Mouse (Mus musculus) ES-E14 (cell line): ENCODE measurements around the gene Scnn1g. TPM values are rescaled to one million over a fixed set of nuclear protein-coding genes. Genes with fewer than 3 reads are reported as not detected.

ENCODE experiments used
- DNase-seq: peaks from one replicate; pipeline ENCODE4 v3.0.0-alpha.2; 2013; ENCODE audit warnings: low read depth, low spot score
- H3K27ac ChIP-seq: 2 replicates; pipeline ENCODE4 v1.5.1; 2012; ENCODE audit warnings: low read depth, mild to moderate bottlenecking, low read length, moderate library complexity, mixed read lengths; ENCODE audit not compliant: poor library complexity, insufficient read depth, severe bottlenecking
- H3K36me3 ChIP-seq: 2 replicates; pipeline ENCODE4 v1.6.1; 2012; ENCODE audit warnings: mild to moderate bottlenecking, low read length, moderate library complexity, mixed read lengths; ENCODE audit not compliant: control insufficient read depth, poor library complexity, insufficient read depth, severe bottlenecking
- H3K4me1 ChIP-seq, 2 experiments: fragments of 150-350 bp in 1 of 2; sonication (generic) in 1 of 2; 2 replicates each; pipeline ENCODE4 v1.6.1; 2012; ENCODE audit warnings: low read length in 2 of 2, mild to moderate bottlenecking in 1 of 2, mixed read lengths in 1 of 2; ENCODE audit not compliant: control insufficient read depth in 2 of 2, insufficient read depth in 2 of 2, poor library complexity in 1 of 2
- H3K4me3 ChIP-seq, 2 experiments: fragments of 150-350 bp in 1 of 2; sonication (generic) in 1 of 2; 2 replicates each; pipeline ENCODE4 v1.5.1; 2012; ENCODE audit warnings: low read length in 2 of 2, low read depth in 1 of 2, mild to moderate bottlenecking in 1 of 2, mixed read lengths in 1 of 2; ENCODE audit not compliant: insufficient read depth in 1 of 2, poor library complexity in 1 of 2, severe bottlenecking in 1 of 2
- H3K9ac ChIP-seq: 2 replicates; pipeline ENCODE4 v1.6.1; 2012; ENCODE audit warnings: low read depth, mild to moderate bottlenecking, low read length, mixed read lengths; ENCODE audit not compliant: poor library complexity, insufficient read depth, severe bottlenecking
- H3K9me3 ChIP-seq: fragments of 150-350 bp; sonication (generic); 2 replicates; pipeline ENCODE4 v1.6.1; 2012; ENCODE audit warnings: low read depth, mild to moderate bottlenecking, low read length; ENCODE audit not compliant: control insufficient read depth, insufficient read depth
- CHD2 ChIP-seq: IDR thresholded peaks from 2 replicates; pipeline ENCODE4 v1.6.1; 2014; ENCODE audit warnings: mild to moderate bottlenecking, low read depth, low read length, inconsistent platforms
- HCFC1 ChIP-seq: IDR thresholded peaks from 2 replicates; pipeline ENCODE4 v1.6.1; 2012; ENCODE audit warnings: low read length, inconsistent platforms, borderline replicate concordance; ENCODE audit not compliant: insufficient read depth
- MAFK ChIP-seq: IDR thresholded peaks from 2 replicates; pipeline ENCODE4 v1.6.1; 2014; ENCODE audit warnings: mild to moderate bottlenecking, low read depth, low read length, inconsistent platforms; ENCODE audit not compliant: insufficient read depth
- ZC3H11A ChIP-seq: IDR thresholded peaks from 2 replicates; pipeline ENCODE4 v1.6.1; 2012; ENCODE audit warnings: low read depth, mild to moderate bottlenecking, inconsistent platforms, low read length, borderline replicate concordance
- ZNF384 ChIP-seq: IDR thresholded peaks from 2 replicates; pipeline ENCODE4 v1.6.1; 2012; ENCODE audit warnings: low read depth, low read length, inconsistent platforms
- in situ Hi-C, 2 experiments: fragments of 600-800 bp; cut with MboI; formaldehyde crosslinking; loops; one replicate each; pipeline ENCODE4 v1.15.1; 2025; ENCODE audit warnings: low sequenced_read_pairs in 2 of 2, inconsistent platforms in 1 of 2; ENCODE audit not compliant: unreplicated experiment in 2 of 2
- total RNA-seq: library from RNA; depleted of rRNA; stranded (reverse); fragments of 300-350 nt; gene quantifications from 2 replicates; pipeline ENCODE4 v1.2.3, GENCODE M21; 2012; rRNA removed

Scnn1g gene
- total RNA-seq, 1 experiment = not detected

DNA sequence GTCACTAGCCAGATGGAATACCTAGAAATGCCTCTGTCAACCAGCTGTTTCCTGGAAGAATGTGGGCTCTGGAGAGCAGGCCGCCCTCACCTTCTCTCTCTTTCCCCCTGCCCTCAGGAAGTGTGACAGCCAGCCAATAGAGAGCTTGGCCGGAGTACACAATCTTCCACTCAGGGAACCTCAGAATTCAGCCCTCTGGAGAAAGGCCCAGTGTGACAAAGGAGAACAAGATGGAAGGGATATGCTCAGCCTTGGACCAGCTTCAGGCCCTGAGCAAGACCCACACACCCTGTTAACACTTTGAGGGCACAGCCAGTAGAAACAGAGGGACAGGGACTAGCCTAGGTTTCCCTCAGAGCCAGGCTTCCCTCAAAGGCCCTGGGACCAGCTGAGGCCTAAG, 68.2 kb downstream of the Scnn1g start:
- Histone ChIP-seq H3K4me1 (no peaks in the 10 kb centered on the region), H3K9ac (no peak overlapping the region), H3K36me3 (no peaks in the 10 kb centered on the region), H3K27ac (no peak overlapping the region), H3K9me3 (no peaks in the 10 kb centered on the region), H3K4me3 (no peak overlapping the region)
- no peak for TF ChIP-seq CHD2
- TF ChIP-seq MAFK = no peak
- no peak for TF ChIP-seq HCFC1
- TF ChIP-seq ZNF384 = no peak
- no peak for TF ChIP-seq ZC3H11A
- no peak for DNase-seq
- in situ Hi-C loops = no loop called here

DNA sequence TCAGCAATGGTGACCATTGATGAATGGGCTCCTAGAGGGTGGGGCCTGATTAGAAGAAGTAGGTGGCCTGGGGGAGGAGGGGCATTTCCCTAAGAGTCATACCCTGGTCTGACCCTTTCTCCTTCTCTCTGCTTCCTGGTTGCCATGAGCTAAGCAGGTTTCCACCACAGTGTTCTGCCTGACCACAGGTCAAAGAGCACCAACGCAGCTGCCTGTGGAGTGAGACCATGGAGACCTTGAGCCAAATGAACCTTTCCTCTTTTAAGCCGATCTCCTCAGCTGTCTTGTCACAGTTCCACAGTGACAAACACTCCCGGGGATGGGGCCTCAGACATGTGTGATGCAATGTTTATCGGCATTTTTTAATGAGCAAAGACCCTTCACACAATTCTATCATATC, 68.7 kb downstream of the Scnn1g start:
- Histone ChIP-seq H3K9me3 (no peaks in the 10 kb centered on the region), H3K36me3 (no peaks in the 10 kb centered on the region), H3K4me3 (no peak overlapping the region), H3K9ac (no peak overlapping the region), H3K27ac (no peak overlapping the region), H3K4me1 (no peaks in the 10 kb centered on the region)
- in situ Hi-C loops = no loop called here
- DNase-seq = no peak
- TF ChIP-seq HCFC1 (no peak), CHD2 (no peak)

GRCm38 (mm10) chr7:121805811-121806496, 71.7 kb downstream of the Scnn1g start:
- TF ChIP-seq HCFC1 = no peak
- no peak for TF ChIP-seq MAFK
- TF ChIP-seq CHD2 = no peak
- no peak for TF ChIP-seq ZNF384
- TF ChIP-seq ZC3H11A = no peak
- DNase-seq = no peak
- in situ Hi-C loops = no loop called here
- Histone ChIP-seq H3K4me1 (no peaks in the 10 kb centered on the region), H3K36me3 (no peaks in the 10 kb centered on the region), H3K27ac (no peak overlapping the region), H3K9me3 (no peaks in the 10 kb centered on the region), H3K9ac (no peak overlapping the region), H3K4me3 (no peak overlapping the region)

GRCm38 (mm10) chr7:121807726-121808580, 73.7 kb downstream of the Scnn1g start:
- in situ Hi-C loops = no loop called here
- DNase-seq = no peak
- no peak overlapping the region for H3K4me3 ChIP-seq
- H3K27ac ChIP-seq = no peak overlapping the region
- no peak for TF ChIP-seq ZNF384
- H3K9ac ChIP-seq = no peak overlapping the region
- H3K4me1 ChIP-seq = no peaks in the 10 kb centered on the region
- H3K36me3 ChIP-seq = no peaks in the 10 kb centered on the region
- H3K9me3 ChIP-seq = no peaks in the 10 kb centered on the region

Other genes starting within 250 kb of the Scnn1g start
- gene Usp31, start 27.2 kb upstream of the Scnn1g start, total RNA-seq = 17.1 and 22.1 TPM in 2 replicates
- 0.21 and 0.22 TPM in 2 replicates for gene Scnn1b, start 130.6 kb downstream of the Scnn1g start, total RNA-seq
- gene Cog7, start 247.2 kb downstream of the Scnn1g start, total RNA-seq = 17.7 and 19.9 TPM in 2 replicates